Mouse (Mus musculus): ENCODE data around the gene Rgs6. TPM values are rescaled to one million over a fixed set of nuclear protein-coding genes. Genes with fewer than 3 reads are reported as not detected.

Gene Rgs6
- polyA plus RNA-seq, 1 experiment from 2014 or later = 0.69 TPM

- H3K27ac ChIP-seq (ENCODE audit: low read depth, low read length) = no peak overlapping the region
- ATAC-seq (ENCODE audit: insufficient read depth, low FRiP score, low TSS enrichment) = no peak
- H3K9ac ChIP-seq (ENCODE audit: low read length) = no peak overlapping the region
- H3K36me3 ChIP-seq (ENCODE audit: control insufficient read depth, insufficient read depth, low read length) = no peaks in the 10 kb centered on the region
- H3K4me3 ChIP-seq (ENCODE audit: low read depth, low read length) = no peak overlapping the region
- WGBS = 81% methylated on average over 6 of the region's 6 CpGs
- no peaks in the 10 kb centered on the region for H3K27me3 ChIP-seq (ENCODE audit: control insufficient read depth, insufficient read depth, low read length)
- H3K4me2 ChIP-seq (ENCODE audit: low read depth) = no peak overlapping the region
- no peaks in the 10 kb centered on the region for H3K4me1 ChIP-seq (ENCODE audit: control insufficient read depth, insufficient read depth, low read length)
- DNase-seq (ENCODE audit: low spot score) = no peak
- H3K9me3 ChIP-seq (ENCODE audit: control insufficient read depth, low read length) = no peaks in the 10 kb centered on the region
Measured at GRCm38 (mm10) chr12:83112901-83113628, 525.0 kb downstream of the Rgs6 start.

GRCm38 (mm10) chr12:83113971-83114370, 525.9 kb downstream of the Rgs6 start:
- no peaks in the 10 kb centered on the region for H3K9me3 ChIP-seq (ENCODE audit: control insufficient read depth, low read length)
- no peaks in the 10 kb centered on the region for H3K36me3 ChIP-seq (ENCODE audit: control insufficient read depth, insufficient read depth, low read length)
- no peak overlapping the region for H3K4me3 ChIP-seq (ENCODE audit: low read depth, low read length)
- 47% methylated on average over 3 of the region's 3 CpGs for WGBS
- H3K27me3 ChIP-seq (ENCODE audit: control insufficient read depth, insufficient read depth, low read length) = no peaks in the 10 kb centered on the region
- no peaks in the 10 kb centered on the region for H3K4me1 ChIP-seq (ENCODE audit: control insufficient read depth, insufficient read depth, low read length)
- H3K4me2 ChIP-seq (ENCODE audit: low read depth) = no peak overlapping the region
- ATAC-seq (ENCODE audit: insufficient read depth, low FRiP score, low TSS enrichment) (no peak), DNase-seq (ENCODE audit: low spot score) (no peak)
- no peak overlapping the region for H3K27ac ChIP-seq (ENCODE audit: low read depth, low read length)
- H3K9ac ChIP-seq (ENCODE audit: low read length) = no peak overlapping the region

GRCm38 (mm10) chr12:83114396-83115053, 526.4 kb downstream of the Rgs6 start:
- DNase-seq (ENCODE audit: low spot score) = peak; percentile 48
- Histone ChIP-seq H3K9me3 (ENCODE audit: control insufficient read depth, low read length) (no peaks in the 10 kb centered on the region), H3K27ac (ENCODE audit: low read depth, low read length) (no peak overlapping the region), H3K4me2 (ENCODE audit: low read depth) (no peak overlapping the region), H3K9ac (ENCODE audit: low read length) (no peak overlapping the region), H3K4me3 (ENCODE audit: low read depth, low read length) (no peak overlapping the region), H3K27me3 (ENCODE audit: control insufficient read depth, insufficient read depth, low read length) (no peaks in the 10 kb centered on the region), H3K4me1 (ENCODE audit: control insufficient read depth, insufficient read depth, low read length) (no peaks in the 10 kb centered on the region), H3K36me3 (ENCODE audit: control insufficient read depth, insufficient read depth, low read length) (no peaks in the 10 kb centered on the region)
- WGBS = 49% methylated on average over 5 of the region's 5 CpGs
- ATAC-seq (ENCODE audit: insufficient read depth, low FRiP score, low TSS enrichment) = no peak

GRCm38 (mm10) chr12:83124111-83124510, 536.0 kb downstream of the Rgs6 start:
- Histone ChIP-seq H3K27ac (ENCODE audit: low read depth, low read length) (no peak overlapping the region), H3K9me3 (ENCODE audit: control insufficient read depth, low read length) (no peaks in the 10 kb centered on the region), H3K4me3 (ENCODE audit: low read depth, low read length) (no peak overlapping the region), H3K36me3 (ENCODE audit: control insufficient read depth, insufficient read depth, low read length) (no peaks in the 10 kb centered on the region), H3K9ac (ENCODE audit: low read length) (no peak overlapping the region), H3K4me2 (ENCODE audit: low read depth) (no peak overlapping the region), H3K4me1 (ENCODE audit: control insufficient read depth, insufficient read depth, low read length) (no peaks in the 10 kb centered on the region), H3K27me3 (ENCODE audit: control insufficient read depth, insufficient read depth, low read length) (no peaks in the 10 kb centered on the region)
- no peak for ATAC-seq (ENCODE audit: insufficient read depth, low FRiP score, low TSS enrichment)
- no peak for DNase-seq (ENCODE audit: low spot score)
- 79% methylated on average over 3 of the region's 3 CpGs for WGBS

GRCm38 (mm10) chr12:83125284-83125683, 537.2 kb downstream of the Rgs6 start:
- H3K36me3 ChIP-seq (ENCODE audit: control insufficient read depth, insufficient read depth, low read length) = no peaks in the 10 kb centered on the region
- no peaks in the 10 kb centered on the region for H3K4me1 ChIP-seq (ENCODE audit: control insufficient read depth, insufficient read depth, low read length)
- no peak overlapping the region for H3K4me3 ChIP-seq (ENCODE audit: low read depth, low read length)
- ATAC-seq (ENCODE audit: insufficient read depth, low FRiP score, low TSS enrichment) = no peak
- no peaks in the 10 kb centered on the region for H3K9me3 ChIP-seq (ENCODE audit: control insufficient read depth, low read length)
- H3K4me2 ChIP-seq (ENCODE audit: low read depth) = no peak overlapping the region
- H3K27me3 ChIP-seq (ENCODE audit: control insufficient read depth, insufficient read depth, low read length) = no peaks in the 10 kb centered on the region
- H3K27ac ChIP-seq (ENCODE audit: low read depth, low read length) = no peak overlapping the region
- no peak for DNase-seq (ENCODE audit: low spot score)
- no peak overlapping the region for H3K9ac ChIP-seq (ENCODE audit: low read length)
- 90% methylated on average over 4 of the region's 4 CpGs for WGBS

- ATAC-seq (ENCODE audit: insufficient read depth, low FRiP score, low TSS enrichment) (no peak), DNase-seq (ENCODE audit: low spot score) (no peak)
- no peaks in the 10 kb centered on the region for H3K4me1 ChIP-seq (ENCODE audit: control insufficient read depth, insufficient read depth, low read length)
Measured at GRCm38 (mm10) chr12:83126923-83127322, 538.8 kb downstream of the Rgs6 start.

GRCm38 (mm10) chr12:83127955-83128354, 539.9 kb downstream of the Rgs6 start:
- Histone ChIP-seq H3K4me2 (ENCODE audit: low read depth) (no peak overlapping the region), H3K27me3 (ENCODE audit: control insufficient read depth, insufficient read depth, low read length) (no peaks in the 10 kb centered on the region), H3K9ac (ENCODE audit: low read length) (no peak overlapping the region), H3K4me3 (ENCODE audit: low read depth, low read length) (no peak overlapping the region), H3K4me1 (ENCODE audit: control insufficient read depth, insufficient read depth, low read length) (no peaks in the 10 kb centered on the region), H3K27ac (ENCODE audit: low read depth, low read length) (no peak overlapping the region), H3K36me3 (ENCODE audit: control insufficient read depth, insufficient read depth, low read length) (no peaks in the 10 kb centered on the region), H3K9me3 (ENCODE audit: control insufficient read depth, low read length) (no peaks in the 10 kb centered on the region)
- DNase-seq (ENCODE audit: low spot score) = no peak
- 61% methylated on average over 6 of the region's 6 CpGs for WGBS
- ATAC-seq (ENCODE audit: insufficient read depth, low FRiP score, low TSS enrichment) = no peak

More at GRCm38 (mm10) chr12:83126923-83127322, 538.8 kb downstream of the Rgs6 start:
- Histone ChIP-seq H3K36me3 (ENCODE audit: control insufficient read depth, insufficient read depth, low read length) (no peaks in the 10 kb centered on the region), H3K9me3 (ENCODE audit: control insufficient read depth, low read length) (no peaks in the 10 kb centered on the region), H3K9ac (ENCODE audit: low read length) (no peak overlapping the region), H3K27ac (ENCODE audit: low read depth, low read length) (no peak overlapping the region), H3K4me3 (ENCODE audit: low read depth, low read length) (no peak overlapping the region), H3K27me3 (ENCODE audit: control insufficient read depth, insufficient read depth, low read length) (no peaks in the 10 kb centered on the region), H3K4me2 (ENCODE audit: low read depth) (no peak overlapping the region)
- WGBS = 85% methylated on average over 7 of the region's 7 CpGs

GRCm38 (mm10) chr12:83128606-83129005, 540.5 kb downstream of the Rgs6 start:
- Histone ChIP-seq H3K27me3 (ENCODE audit: control insufficient read depth, insufficient read depth, low read length) (no peaks in the 10 kb centered on the region), H3K4me3 (ENCODE audit: low read depth, low read length) (no peak overlapping the region), H3K4me1 (ENCODE audit: control insufficient read depth, insufficient read depth, low read length) (no peaks in the 10 kb centered on the region), H3K4me2 (ENCODE audit: low read depth) (no peak overlapping the region), H3K27ac (ENCODE audit: low read depth, low read length) (no peak overlapping the region), H3K36me3 (ENCODE audit: control insufficient read depth, insufficient read depth, low read length) (no peaks in the 10 kb centered on the region), H3K9ac (ENCODE audit: low read length) (no peak overlapping the region), H3K9me3 (ENCODE audit: control insufficient read depth, low read length) (no peaks in the 10 kb centered on the region)
- WGBS = 94% methylated on average over 3 of the region's 3 CpGs
- ATAC-seq (ENCODE audit: insufficient read depth, low FRiP score, low TSS enrichment) (no peak), DNase-seq (ENCODE audit: low spot score) (no peak)

- Histone ChIP-seq H3K4me1 (ENCODE audit: control insufficient read depth, insufficient read depth, low read length) (no peaks in the 10 kb centered on the region), H3K9me3 (ENCODE audit: control insufficient read depth, low read length) (no peaks in the 10 kb centered on the region), H3K36me3 (ENCODE audit: control insufficient read depth, insufficient read depth, low read length) (no peaks in the 10 kb centered on the region), H3K27ac (ENCODE audit: low read depth, low read length) (no peak overlapping the region), H3K4me3 (ENCODE audit: low read depth, low read length) (no peak overlapping the region), H3K27me3 (ENCODE audit: control insufficient read depth, insufficient read depth, low read length) (no peaks in the 10 kb centered on the region), H3K9ac (ENCODE audit: low read length) (no peak overlapping the region), H3K4me2 (ENCODE audit: low read depth) (no peak overlapping the region)
- ATAC-seq (ENCODE audit: insufficient read depth, low FRiP score, low TSS enrichment) = no peak
- DNase-seq (ENCODE audit: low spot score) = no peak
- 85% methylated on average over 4 of the region's 4 CpGs for WGBS
Measured at GRCm38 (mm10) chr12:83131405-83131804, 543.3 kb downstream of the Rgs6 start.

Data from neural tube, embryonic 11.5 days (tissue).